Mouse (Mus musculus): ENCODE measurements around the gene Yjefn3.
"Not testable (repeated sequence)": the region's sequence is repeated elsewhere in the genome, so short reads cannot be mapped to it uniquely, and the experiment has no call there.

Yjefn3 gene

GRCm38 (mm10) chr8:69902163-69903062 is at the start of gene Yjefn3, which contains the start of the genes Tssk6 and Ndufa13:
Gene Yjefn3 (minus strand): TSS chr8:69902712.
Gene Tssk6 (plus strand): TSS chr8:69902184.
Gene Ndufa13 (minus strand): TSS chr8:69902558.
- DNase-seq, result peak; percentile 60 to 63

GRCm38 (mm10) chr8:69950300-69950699 is 47.8 kb upstream of the Yjefn3 start:
- DNase-seq, result no peak

- DNase-seq, result not testable (repeated sequence)
Measured at GRCm38 (mm10) chr8:69942495-69942894, 40.0 kb upstream of the Yjefn3 start.

- DNase-seq, result no peak
Measured at GRCm38 (mm10) chr8:69940386-69940785, 37.9 kb upstream of the Yjefn3 start.

GRCm38 (mm10) chr8:69939633-69940032 is 37.1 kb upstream of the Yjefn3 start:
- DNase-seq, result no peak

- no peak for DNase-seq
Measured at GRCm38 (mm10) chr8:69938245-69938982, 35.9 kb upstream of the Yjefn3 start.

- DNase-seq, result no peak
Measured at GRCm38 (mm10) chr8:69937466-69937865, 35.0 kb upstream of the Yjefn3 start.

GRCm38 (mm10) chr8:69936050-69936794 is 33.7 kb upstream of the Yjefn3 start:
- DNase-seq, result no peak

- no peak for DNase-seq
Measured at GRCm38 (mm10) chr8:69935431-69935830, 32.9 kb upstream of the Yjefn3 start.

GRCm38 (mm10) chr8:69934582-69934981 is 32.1 kb upstream of the Yjefn3 start:
- no peak for DNase-seq

GRCm38 (mm10) chr8:69933811-69934210 is 31.3 kb upstream of the Yjefn3 start:
- no peak for DNase-seq

- DNase-seq, result no peak
Measured at GRCm38 (mm10) chr8:69926901-69927300, 24.4 kb upstream of the Yjefn3 start.

- no peak for DNase-seq
Measured at GRCm38 (mm10) chr8:69923986-69924385, 21.5 kb upstream of the Yjefn3 start.

- no peak for DNase-seq
Measured at GRCm38 (mm10) chr8:69921141-69921540, 18.6 kb upstream of the Yjefn3 start.

- DNase-seq, result peak; percentile 31 to 66
Measured at GRCm38 (mm10) chr8:69919876-69920662, 17.6 kb upstream of the Yjefn3 start.

- peak; percentile 91 for DNase-seq
Measured at GRCm38 (mm10) chr8:69919010-69919409, 16.5 kb upstream of the Yjefn3 start.

- no peak for DNase-seq
Measured at GRCm38 (mm10) chr8:69918506-69918905, 16.0 kb upstream of the Yjefn3 start.

- no peak for DNase-seq
Measured at GRCm38 (mm10) chr8:69915748-69916147, 13.2 kb upstream of the Yjefn3 start.

- no peak for DNase-seq
Measured at GRCm38 (mm10) chr8:69914526-69914925, 12.0 kb upstream of the Yjefn3 start.

- no peak for DNase-seq
Measured at GRCm38 (mm10) chr8:69912478-69913074, 10.1 kb upstream of the Yjefn3 start.

- DNase-seq, result no peak
Measured at GRCm38 (mm10) chr8:69911917-69912316, 9.4 kb upstream of the Yjefn3 start.

- no peak for DNase-seq
Measured at GRCm38 (mm10) chr8:69907106-69907505, 4.6 kb upstream of the Yjefn3 start.
